In the genomic region with DNA sequence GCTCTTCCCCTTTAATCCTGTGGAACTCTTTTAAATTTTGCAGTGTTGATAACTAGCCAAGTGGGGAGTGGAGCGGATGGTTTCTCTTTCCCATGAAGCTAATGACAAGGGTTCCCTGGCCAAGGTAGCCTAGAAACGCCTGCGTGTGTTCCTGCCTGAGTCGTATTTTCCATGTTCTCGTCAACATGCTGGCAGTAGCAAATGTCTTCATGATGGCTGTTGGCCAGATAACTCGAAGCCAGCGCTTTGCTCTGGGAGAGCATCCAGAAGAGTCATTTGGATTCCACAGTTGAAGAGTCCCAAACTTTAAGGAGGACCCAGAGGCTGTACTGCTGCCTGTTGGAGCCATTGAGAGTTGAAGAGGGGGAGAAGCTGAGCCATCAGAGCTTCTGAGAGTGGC, we compare ENCODE assay signal across 9 mouse cellular contexts. TPM values are rescaled to one million over a fixed set of nuclear protein-coding genes. Genes with fewer than 3 reads are reported as not detected.
A peak's percentile ranks its signal among the peaks of the same experiment; 100 is the strongest.
DNase-seq lines count a peak whose midpoint lies in the region; ATAC-seq and TF ChIP-seq lines count a peak whose summit lies in the region.
"Had no signal": no experiment of that assay in that cellular context is flagged by ENCODE, and none has a peak within 500 bp of the region (broad histone marks: within the 10 kb centered on the region; RNA-seq: fewer than 3 reads in every experiment).

No protein-coding gene starts in this region.

- no peak overlapping the region for H3K9ac ChIP-seq in forebrain, postnatal 0 days
- H3K9ac ChIP-seq in forebrain, embryonic 11.5 days (ENCODE audit: low read length) = no peak overlapping the region
- no peak overlapping the region for H3K9ac ChIP-seq in lung, postnatal 0 days (replicated peaks; ENCODE audit: low read depth)
- no peak overlapping the region for H3K9ac ChIP-seq in midbrain, embryonic 14.5 days (replicated peaks; ENCODE audit: low read length)
- H3K9ac ChIP-seq: midbrain, embryonic 12.5 days had no signal

- H3K4me3 ChIP-seq in forebrain, postnatal 0 days (ENCODE audit: low read depth, low read length) = no peak overlapping the region
- no peak overlapping the region for H3K4me3 ChIP-seq in forebrain, embryonic 11.5 days (ENCODE audit: low read depth, low read length)
- H3K4me3 ChIP-seq in lung, postnatal 0 days (ENCODE audit: low read depth, low read length) = no peak overlapping the region
- no peak overlapping the region for H3K4me3 ChIP-seq in midbrain, embryonic 14.5 days (replicated peaks; ENCODE audit: low read depth, low read length)
- H3K4me3 ChIP-seq: midbrain, embryonic 12.5 days had no signal

- H3K27me3 ChIP-seq in forebrain, postnatal 0 days (ENCODE audit: insufficient read depth, low read length) = no peaks in the 10 kb centered on the region
- H3K27me3 ChIP-seq in forebrain, embryonic 11.5 days (ENCODE audit: control insufficient read depth, insufficient read depth, low read length) = no peaks in the 10 kb centered on the region
- no peaks in the 10 kb centered on the region for H3K27me3 ChIP-seq in lung, postnatal 0 days (replicated peaks; ENCODE audit: insufficient read depth, low read length)
- H3K27me3 ChIP-seq in midbrain, embryonic 14.5 days (ENCODE audit: control insufficient read depth, insufficient read depth, low read length) = no peaks in the 10 kb centered on the region
- H3K27me3 ChIP-seq: midbrain, embryonic 12.5 days had no signal

- H3K4me2 ChIP-seq in forebrain, postnatal 0 days (ENCODE audit: low read depth) = no peak overlapping the region
- H3K4me2 ChIP-seq in forebrain, embryonic 11.5 days (ENCODE audit: low read depth, low read length, severe bottlenecking) = no peak overlapping the region
- H3K4me2 ChIP-seq in lung, postnatal 0 days (replicated peaks; ENCODE audit: low read depth, low read length) = no peak overlapping the region
- no peak overlapping the region for H3K4me2 ChIP-seq in midbrain, embryonic 14.5 days (ENCODE audit: low read length)
- H3K4me2 ChIP-seq: midbrain, embryonic 12.5 days had no signal

- no peak for TF ChIP-seq CTCF in forebrain, postnatal 0 days (IDR thresholded peaks at IDR 0.05; ENCODE audit: low read depth)
- TF ChIP-seq CTCF in lung, postnatal 0 days (IDR thresholded peaks at IDR 0.05) = no peak

- H3K9me3 ChIP-seq in forebrain, postnatal 0 days (ENCODE audit: low read length) = no peaks in the 10 kb centered on the region
- no peaks in the 10 kb centered on the region for H3K9me3 ChIP-seq in forebrain, embryonic 11.5 days (ENCODE audit: control insufficient read depth, low read length)
- no peaks in the 10 kb centered on the region for H3K9me3 ChIP-seq in lung, postnatal 0 days (ENCODE audit: low read length)
- no peaks in the 10 kb centered on the region for H3K9me3 ChIP-seq in midbrain, embryonic 14.5 days (ENCODE audit: control insufficient read depth, low read length)
- H3K9me3 ChIP-seq: midbrain, embryonic 12.5 days had no signal

- DNase-seq in forebrain, postnatal 0 days = peak; percentile 84
- DNase-seq in forebrain, embryonic 11.5 days (ENCODE audit: low spot score) = no peak
- DNase-seq in adrenal gland, postnatal 25 days = peak; percentile 9
- peak; percentile 85 to 87 for DNase-seq in gastrocnemius, adult 8-10 months (ENCODE audit: low spot score in 2 of 2)
- DNase-seq in kidney, postnatal 36 days = peak; percentile 39 to 68
- DNase-seq in lung, postnatal 0 days (ENCODE audit: low spot score) = peak; percentile 94
- peak; percentile 58 for DNase-seq in urinary bladder, postnatal 25 days (ENCODE audit: low spot score)
- no peak for DNase-seq in midbrain, embryonic 14.5 days

- no peaks in the 10 kb centered on the region for H3K4me1 ChIP-seq in forebrain, postnatal 0 days (ENCODE audit: insufficient read depth)
- H3K4me1 ChIP-seq in forebrain, embryonic 11.5 days (replicated peaks; ENCODE audit: control insufficient read depth, insufficient read depth, low read length) = no peaks in the 10 kb centered on the region
- no peaks in the 10 kb centered on the region for H3K4me1 ChIP-seq in lung, postnatal 0 days (ENCODE audit: insufficient read depth, low read depth, low read length)
- H3K4me1 ChIP-seq in midbrain, embryonic 14.5 days (ENCODE audit: control insufficient read depth, insufficient read depth, low read length) = no peaks in the 10 kb centered on the region
- H3K4me1 ChIP-seq: midbrain, embryonic 12.5 days had no signal

- H3K36me3 ChIP-seq in forebrain, postnatal 0 days (ENCODE audit: insufficient read depth) = no peaks in the 10 kb centered on the region
- H3K36me3 ChIP-seq in forebrain, embryonic 11.5 days (ENCODE audit: control insufficient read depth, insufficient read depth, low read length) = no peaks in the 10 kb centered on the region
- H3K36me3 ChIP-seq in lung, postnatal 0 days (ENCODE audit: insufficient read depth, low read length) = no peaks in the 10 kb centered on the region
- H3K36me3 ChIP-seq in midbrain, embryonic 14.5 days (ENCODE audit: control insufficient read depth, insufficient read depth, low read length) = no peaks in the 10 kb centered on the region
- H3K36me3 ChIP-seq: midbrain, embryonic 12.5 days had no signal

- 38% methylated on average over 7 of the region's 7 CpGs for WGBS in forebrain, postnatal 0 days
- WGBS in forebrain, embryonic 11.5 days = 91% methylated on average over 7 of the region's 7 CpGs
- WGBS in lung, postnatal 0 days = 63% methylated on average over 7 of the region's 7 CpGs
- 92% methylated on average over 7 of the region's 7 CpGs for WGBS in midbrain, embryonic 14.5 days

- no peak overlapping the region for H3K27ac ChIP-seq in forebrain, postnatal 0 days (ENCODE audit: low read depth, low read length)
- no peak overlapping the region for H3K27ac ChIP-seq in forebrain, embryonic 11.5 days (ENCODE audit: low read depth, low read length)
- H3K27ac ChIP-seq in lung, postnatal 0 days (ENCODE audit: low read length) = no peak overlapping the region
- H3K27ac ChIP-seq in midbrain, embryonic 14.5 days (replicated peaks; ENCODE audit: low read depth, low read length) = no peak overlapping the region
- H3K27ac ChIP-seq: midbrain, embryonic 12.5 days had no signal

- peak; percentile 87 for ATAC-seq in forebrain, postnatal 0 days
- no peak for ATAC-seq in forebrain, embryonic 11.5 days (replicated peaks; ENCODE audit: low FRiP score)
- ATAC-seq in lung, postnatal 0 days = peak; percentile 81
- no peak for ATAC-seq in midbrain, embryonic 14.5 days (ENCODE audit: low FRiP score, low TSS enrichment)

- TF ChIP-seq EP300 in lung, postnatal 0 days (IDR thresholded peaks at IDR 0.05) = peak; percentile 78

RNA-seq across cellular contexts. Expression of gene Dpt, which starts 25.8 kb away (rescaled TPM):
- total RNA-seq in forebrain, postnatal 0 days (2014; rRNA removed) = not detected in 2 replicates
- 0.26 and 0.40 TPM in 2 replicates for polyA plus RNA-seq in forebrain, postnatal 0 days (2015; fragmentation: Nextera tagmentation; extraction: Ambion mirVana)
- 0.15 TPM in 1 of 2 replicates, not detected in the other for polyA plus RNA-seq in forebrain, embryonic 11.5 days (2014; fragmentation: Nextera tagmentation; extraction: Ambion mirVana)
- total RNA-seq in adrenal gland, postnatal 25 days (2021) = 9.2 and 13.2 TPM in 2 replicates
- total RNA-seq in gastrocnemius, adult 8-10 months (2022) = 10 to 100 TPM; 32.5 to 56.1 (median 39.0) TPM
- 84.8 and 99.3 TPM in 2 replicates for polyA plus RNA-seq in lung, postnatal 0 days (2015; fragmentation: Nextera tagmentation; extraction: Ambion mirVana)
- polyA plus RNA-seq in midbrain, embryonic 14.5 days (2014; fragmentation: Nextera tagmentation; extraction: Ambion mirVana) = not detected in 2 replicates
- polyA plus RNA-seq: midbrain, embryonic 12.5 days had no signal

Comparison
In these comparisons a context has a peak if more than half of its experiments do, and no peak if none do; other contexts are left out.
1. ATAC-seq: peak in forebrain, postnatal 0 days (single experiment) and lung, postnatal 0 days (single experiment); none in forebrain, embryonic 11.5 days (single experiment) and midbrain, embryonic 14.5 days (single experiment).
2. DNase-seq: peak in forebrain, postnatal 0 days (single experiment), adrenal gland, postnatal 25 days (single experiment), gastrocnemius, adult 8-10 months (2 of 2), kidney, postnatal 36 days (2 of 2), lung, postnatal 0 days (single experiment) and urinary bladder, postnatal 25 days (single experiment); none in forebrain, embryonic 11.5 days (single experiment) and midbrain, embryonic 14.5 days (single experiment).
3. RNA of gene Dpt, which starts 25.8 kb away (polyA plus RNA-seq): 84.8 to 99.3 TPM in lung, postnatal 0 days; 0.26 to 0.40 TPM in forebrain, postnatal 0 days, 0.15 TPM in forebrain, embryonic 11.5 days and not detected in midbrain, embryonic 14.5 days; every median in the first group is over 10 times any median in the second.